Mouse (Mus musculus) frontal cortex, postnatal 10 days (tissue): Measurements from ENCODE around the gene Abi3bp.

Experiments used
- DNase-seq, 2 experiments: peaks; one replicate each; pipeline ENCODE4 v3.0.0; 2022; ENCODE audit warnings: low spot score in 2 of 2, mixed read lengths in 1 of 2

Gene Abi3bp

GRCm38 (mm10) chr16:56477677-56478574 is at the start of gene Abi3bp:
TSS of gene Abi3bp (plus strand) at chr16:56477878.
- DNase-seq: peak; percentile 18 to 22

- no peak for DNase-seq
Observed at GRCm38 (mm10) chr16:56435293-56436185, 42.1 kb upstream of the Abi3bp start.

GRCm38 (mm10) chr16:56440243-56440642 is 37.4 kb upstream of the Abi3bp start:
- no peak for DNase-seq

- DNase-seq: no peak
Observed at GRCm38 (mm10) chr16:56441113-56441512, 36.6 kb upstream of the Abi3bp start.

- DNase-seq: no peak
Observed at GRCm38 (mm10) chr16:56441658-56442344, 35.9 kb upstream of the Abi3bp start.

- DNase-seq: no peak
Observed at GRCm38 (mm10) chr16:56451482-56451881, 26.2 kb upstream of the Abi3bp start.

GRCm38 (mm10) chr16:56451923-56452322 is 25.8 kb upstream of the Abi3bp start:
- no peak for DNase-seq

- no peak for DNase-seq
Observed at GRCm38 (mm10) chr16:56458052-56458754, 19.5 kb upstream of the Abi3bp start.

- DNase-seq: no peak
Observed at GRCm38 (mm10) chr16:56473160-56473559, 4.5 kb upstream of the Abi3bp start.

GRCm38 (mm10) chr16:56475676-56476075 is 2.0 kb upstream of the Abi3bp start:
- no peak for DNase-seq

- no peak for DNase-seq
Observed at GRCm38 (mm10) chr16:56478575-56479191, 1.0 kb downstream of the Abi3bp start.

- DNase-seq: no peak
Observed at GRCm38 (mm10) chr16:56483466-56483865, 5.8 kb downstream of the Abi3bp start.

- DNase-seq: no peak
Observed at GRCm38 (mm10) chr16:56486461-56486860, 8.8 kb downstream of the Abi3bp start.

- DNase-seq: no peak
Observed at GRCm38 (mm10) chr16:56490861-56491260, 13.2 kb downstream of the Abi3bp start.

- no peak for DNase-seq
Observed at GRCm38 (mm10) chr16:56495266-56495665, 17.6 kb downstream of the Abi3bp start.

- DNase-seq: no peak
Observed at GRCm38 (mm10) chr16:56496743-56497142, 19.1 kb downstream of the Abi3bp start.

GRCm38 (mm10) chr16:56498680-56499079 is 21.0 kb downstream of the Abi3bp start:
- DNase-seq: no peak

GRCm38 (mm10) chr16:56500441-56500840 is 22.8 kb downstream of the Abi3bp start:
- DNase-seq: no peak

- no peak for DNase-seq
Observed at GRCm38 (mm10) chr16:56501101-56501500, 23.4 kb downstream of the Abi3bp start.

- no peak for DNase-seq
Observed at GRCm38 (mm10) chr16:56501513-56501912, 23.8 kb downstream of the Abi3bp start.

GRCm38 (mm10) chr16:56502134-56502533 is 24.5 kb downstream of the Abi3bp start:
- no peak for DNase-seq
